Mouse (Mus musculus) stomach, postnatal 0 days (tissue): ENCODE results near the gene Csrp1. TPM values are rescaled to one million over a fixed set of nuclear protein-coding genes. Genes with fewer than 3 reads are reported as not detected.
A peak's percentile ranks its signal among the peaks of the same experiment; 100 is the strongest.

Experiments used
- ATAC-seq: fragments of 200-750 bp; cut with Nextera tagmentation; 2 replicates; pipeline ENCODE4 v1.8.0; 2017; ENCODE audit not compliant: low FRiP score, low TSS enrichment
- DNase-seq: peaks from one replicate; pipeline ENCODE4 v3.0.0-alpha.2; 2016; ENCODE audit warnings: low spot score
- H3K27ac ChIP-seq: fragments of 300-500 bp; sonication (generic); replicated peaks from 2 replicates; pipeline ENCODE4 v1.5.1; 2014; ENCODE audit warnings: mild to moderate bottlenecking, control low read depth
- H3K27me3 ChIP-seq: fragments of 300-500 bp; sonication (generic); 2 replicates; pipeline ENCODE4 v1.6.1; 2014; ENCODE audit warnings: low read length; ENCODE audit not compliant: control insufficient read depth, insufficient read depth
- H3K36me3 ChIP-seq: fragments of 300-500 bp; sonication (generic); 2 replicates; pipeline ENCODE4 v1.6.1; 2014; ENCODE audit warnings: low read length, mixed read lengths; ENCODE audit not compliant: control insufficient read depth, insufficient read depth
- H3K4me1 ChIP-seq: fragments of 300-500 bp; sonication (generic); replicated peaks from 2 replicates; pipeline ENCODE4 v1.6.1; 2014; ENCODE audit warnings: antibody characterized with exemption; ENCODE audit not compliant: control insufficient read depth, insufficient read depth
- H3K4me2 ChIP-seq: fragments of 300-500 bp; sonication (generic); replicated peaks from 2 replicates; pipeline ENCODE4 v1.6.1; 2014; ENCODE audit warnings: low read depth, mild to moderate bottlenecking, control low read depth, moderate library complexity
- H3K4me3 ChIP-seq: fragments of 300-500 bp; sonication (generic); 2 replicates; pipeline ENCODE4 v1.5.1; 2014; ENCODE audit warnings: low read depth, low read length, control low read depth
- H3K9ac ChIP-seq: fragments of 300-500 bp; sonication (generic); 2 replicates; pipeline ENCODE4 v1.6.1; 2014; ENCODE audit warnings: mild to moderate bottlenecking, low read length, control low read depth, mixed read lengths
- H3K9me3 ChIP-seq: fragments of 300-500 bp; sonication (generic); 2 replicates; pipeline ENCODE4 v1.6.1; 2016; ENCODE audit warnings: low read length; ENCODE audit not compliant: control insufficient read depth
- CTCF ChIP-seq: IDR thresholded peaks from 2 replicates; pipeline ENCODE4 v1.5.1; 2016; ENCODE audit warnings: antibody characterized with exemption, low read depth, mild to moderate bottlenecking, moderate library complexity
- EP300 ChIP-seq: optimal IDR thresholded peaks from 2 replicates; pipeline ENCODE3; 2016; ENCODE audit warnings: antibody characterized with exemption
- WGBS: fragments of 180-500 bp; shearing (Covaris S2); extraction: QIAGEN DNeasy Blood & Tissue Kit; methylation state at CpG from one replicate; pipeline ENCODE4 v1.1.7; 2014; 5-methylcytosine and 5-hydroxymethylcytosine counted together
- polyA plus RNA-seq: library from polyadenylated mRNA; unstranded; fragments of >200 nt; fragmentation: Nextera tagmentation; extraction: Ambion mirVana; gene quantifications from 2 replicates; pipeline ENCODE4 v1.2.1, GENCODE M21; 2015

Csrp1 gene
- polyA plus RNA-seq, 1 experiment from 2014 or later, result 496 TPM

DNA sequence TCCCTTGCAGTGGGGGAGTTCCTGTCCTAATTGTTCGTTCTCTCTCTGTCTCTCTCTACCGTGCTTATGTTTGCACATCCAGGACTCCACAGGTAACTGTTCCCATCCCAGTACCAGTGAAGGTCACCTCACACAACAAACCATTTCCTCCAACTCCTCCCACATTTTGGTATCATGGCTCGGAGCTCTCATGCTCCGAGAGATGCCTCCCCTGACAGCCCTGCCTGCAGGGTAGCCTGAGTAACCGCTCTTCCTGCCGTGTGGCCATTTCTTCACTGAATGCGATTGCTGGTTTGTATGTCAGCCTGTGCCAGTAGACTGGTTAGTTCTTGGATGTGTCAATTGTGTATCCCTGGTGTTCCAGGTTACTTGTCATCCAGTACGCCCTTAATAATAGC lies 51.7 kb downstream of the Csrp1 start:
- no peak for DNase-seq

DNA sequence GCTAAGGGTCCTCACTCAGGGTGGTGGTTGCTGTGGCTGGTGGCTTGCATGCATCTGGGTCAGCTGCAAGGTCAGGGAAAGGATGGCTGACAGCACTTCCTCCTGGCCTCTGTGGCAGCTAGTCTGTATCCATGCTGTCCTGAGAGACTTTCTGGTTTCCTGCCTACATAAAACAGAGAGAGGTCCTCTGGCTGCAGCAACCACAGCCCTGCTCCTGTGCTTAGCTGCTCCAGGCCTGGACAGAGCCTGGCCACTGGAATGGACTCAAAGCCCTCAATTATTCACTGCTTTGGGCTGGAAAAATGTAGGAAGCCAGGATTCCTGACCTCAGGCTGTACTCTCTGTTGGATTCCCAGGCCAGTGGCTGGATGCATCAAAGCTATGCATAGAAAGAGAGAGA lies 56.7 kb downstream of the Csrp1 start:
- Histone ChIP-seq H3K27me3 (no peaks in the 10 kb centered on the region), H3K36me3 (no peaks in the 10 kb centered on the region), H3K9me3 (no peaks in the 10 kb centered on the region), H3K4me2 (no peak overlapping the region), H3K27ac (no peak overlapping the region; the same call in 1 of the 2 replicates), H3K9ac (no peak overlapping the region), H3K4me1 (peaks cover 6% of the 10 kb centered on the region), H3K4me3 (no peak overlapping the region)
- TF ChIP-seq EP300 (no peak), CTCF (no peak)
- ATAC-seq, result no peak
- no peak for DNase-seq

More for the DNA sequence above, 51.7 kb downstream of the Csrp1 start:
- H3K4me1 ChIP-seq, result peaks cover 2% of the 10 kb centered on the region
- no peak overlapping the region for H3K4me2 ChIP-seq
- no peak for ATAC-seq
- no peak overlapping the region for H3K4me3 ChIP-seq
- H3K27me3 ChIP-seq, result no peaks in the 10 kb centered on the region
- no peaks in the 10 kb centered on the region for H3K9me3 ChIP-seq
- TF ChIP-seq EP300 (no peak), CTCF (no peak)
- 54% methylated on average over 8 of the region's 8 CpGs for WGBS
- peak overlapping the region; percentile 87 for H3K27ac ChIP-seq
- H3K9ac ChIP-seq, result no peak overlapping the region
- H3K36me3 ChIP-seq, result peaks cover 6% of the 10 kb centered on the region; the same call in 1 of the 2 replicates

GRCm38 (mm10) chr1:135777046-135777445 lies 57.2 kb downstream of the Csrp1 start:
- Histone ChIP-seq H3K4me1 (peaks cover 6% of the 10 kb centered on the region), H3K9ac (no peak overlapping the region), H3K27ac (no peak overlapping the region), H3K4me2 (no peak overlapping the region), H3K36me3 (no peaks in the 10 kb centered on the region), H3K9me3 (no peaks in the 10 kb centered on the region), H3K27me3 (no peaks in the 10 kb centered on the region), H3K4me3 (no peak overlapping the region)
- TF ChIP-seq EP300 (no peak), CTCF (no peak)
- whole genome bisulfite sequencing, result 81% methylated on average over 1 of the region's 1 CpGs
- ATAC-seq (no peak), DNase-seq (no peak)

DNA sequence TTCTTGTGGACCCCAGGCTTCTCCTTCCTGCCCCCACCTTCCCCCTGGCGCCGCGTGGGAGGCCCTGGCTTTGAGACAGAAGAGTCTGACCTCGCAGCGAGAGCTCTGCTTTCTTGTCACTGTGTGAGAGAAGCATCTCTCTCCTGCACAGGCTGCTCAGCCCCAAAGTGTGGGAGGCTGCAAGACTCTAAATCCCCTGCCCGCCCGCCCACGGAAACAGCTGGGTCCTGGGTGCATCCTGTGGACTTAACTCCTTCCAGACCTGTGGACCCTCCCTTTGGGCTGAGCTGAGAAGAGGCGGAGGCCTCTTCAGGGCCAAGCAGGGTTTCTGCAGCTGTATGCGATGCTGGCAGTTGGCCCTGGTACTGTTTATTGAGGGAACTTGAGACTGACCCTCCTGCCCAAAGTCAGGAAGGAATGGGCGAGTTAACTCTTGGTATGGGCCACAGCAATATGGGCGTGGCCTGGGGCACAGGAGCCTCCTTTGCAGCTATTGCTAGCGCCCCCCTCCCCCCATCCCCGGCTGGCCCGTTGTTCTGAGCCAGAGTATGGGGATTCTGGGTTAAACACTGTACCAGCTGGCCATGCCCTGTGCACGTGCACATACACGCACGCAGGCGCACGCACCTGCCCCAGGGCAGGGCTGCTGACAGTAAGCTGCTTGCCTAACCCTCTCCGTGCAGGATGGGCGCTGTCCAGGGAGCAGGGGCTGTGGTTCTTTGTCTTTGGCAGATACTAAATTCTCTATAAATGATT lies 59.1 kb downstream of the Csrp1 start, which contains the start of gene Tnni1:
Gene Tnni1, plus strand, starts transcription at position 655 of the 756 bp plus-strand sequence.
- WGBS, result 14% methylated on average over 22 of the region's 22 CpGs
- H3K4me3 ChIP-seq, result no peak within 1 kb of the TSS; the same call in 1 of the 2 replicates
- H3K36me3 ChIP-seq, result no peaks in the 10 kb centered on the region
- H3K9me3 ChIP-seq, result no peaks in the 10 kb centered on the region
- ATAC-seq, result peak; percentile 65
- DNase-seq, result peak; percentile 61
- H3K4me1 ChIP-seq, result peaks cover 6% of the 10 kb centered on the region
- H3K27ac ChIP-seq, result peak within 1 kb of the TSS; percentile 61
- H3K4me2 ChIP-seq, result peak within 1 kb of the TSS; percentile 32
- no peak within 1 kb of the TSS for H3K9ac ChIP-seq
- no peaks in the 10 kb centered on the region for H3K27me3 ChIP-seq
- TF ChIP-seq EP300, result no peak
- no peak for TF ChIP-seq CTCF

GRCm38 (mm10) chr1:135780649-135781048 lies 60.8 kb downstream of the Csrp1 start:
- H3K27me3 ChIP-seq, result no peaks in the 10 kb centered on the region
- H3K4me1 ChIP-seq, result peaks cover 6% of the 10 kb centered on the region
- H3K36me3 ChIP-seq, result no peaks in the 10 kb centered on the region
- ATAC-seq, result no peak
- WGBS, result 54% methylated on average over 4 of the region's 4 CpGs
- H3K4me2 ChIP-seq, result no peak overlapping the region
- H3K27ac ChIP-seq, result no peak overlapping the region
- H3K9me3 ChIP-seq, result no peaks in the 10 kb centered on the region
- TF ChIP-seq EP300 (no peak), CTCF (no peak)
- DNase-seq, result no peak
- H3K4me3 ChIP-seq, result no peak overlapping the region
- peak overlapping the region; percentile 13; the same call in 1 of the 2 replicates for H3K9ac ChIP-seq

GRCm38 (mm10) chr1:135781220-135781619 lies 61.4 kb downstream of the Csrp1 start:
- TF ChIP-seq CTCF (peak; percentile 97), EP300 (no peak)
- no peak overlapping the region for H3K4me2 ChIP-seq
- DNase-seq (peak; percentile 85), ATAC-seq (peak; percentile 55)
- H3K36me3 ChIP-seq, result no peaks in the 10 kb centered on the region
- no peaks in the 10 kb centered on the region for H3K9me3 ChIP-seq
- H3K4me1 ChIP-seq, result peaks cover 6% of the 10 kb centered on the region
- H3K4me3 ChIP-seq, result no peak overlapping the region
- 16% methylated on average over 13 of the region's 13 CpGs for WGBS
- H3K27me3 ChIP-seq, result no peaks in the 10 kb centered on the region
- H3K9ac ChIP-seq, result no peak overlapping the region
- H3K27ac ChIP-seq, result no peak overlapping the region
